In the genomic region with DNA sequence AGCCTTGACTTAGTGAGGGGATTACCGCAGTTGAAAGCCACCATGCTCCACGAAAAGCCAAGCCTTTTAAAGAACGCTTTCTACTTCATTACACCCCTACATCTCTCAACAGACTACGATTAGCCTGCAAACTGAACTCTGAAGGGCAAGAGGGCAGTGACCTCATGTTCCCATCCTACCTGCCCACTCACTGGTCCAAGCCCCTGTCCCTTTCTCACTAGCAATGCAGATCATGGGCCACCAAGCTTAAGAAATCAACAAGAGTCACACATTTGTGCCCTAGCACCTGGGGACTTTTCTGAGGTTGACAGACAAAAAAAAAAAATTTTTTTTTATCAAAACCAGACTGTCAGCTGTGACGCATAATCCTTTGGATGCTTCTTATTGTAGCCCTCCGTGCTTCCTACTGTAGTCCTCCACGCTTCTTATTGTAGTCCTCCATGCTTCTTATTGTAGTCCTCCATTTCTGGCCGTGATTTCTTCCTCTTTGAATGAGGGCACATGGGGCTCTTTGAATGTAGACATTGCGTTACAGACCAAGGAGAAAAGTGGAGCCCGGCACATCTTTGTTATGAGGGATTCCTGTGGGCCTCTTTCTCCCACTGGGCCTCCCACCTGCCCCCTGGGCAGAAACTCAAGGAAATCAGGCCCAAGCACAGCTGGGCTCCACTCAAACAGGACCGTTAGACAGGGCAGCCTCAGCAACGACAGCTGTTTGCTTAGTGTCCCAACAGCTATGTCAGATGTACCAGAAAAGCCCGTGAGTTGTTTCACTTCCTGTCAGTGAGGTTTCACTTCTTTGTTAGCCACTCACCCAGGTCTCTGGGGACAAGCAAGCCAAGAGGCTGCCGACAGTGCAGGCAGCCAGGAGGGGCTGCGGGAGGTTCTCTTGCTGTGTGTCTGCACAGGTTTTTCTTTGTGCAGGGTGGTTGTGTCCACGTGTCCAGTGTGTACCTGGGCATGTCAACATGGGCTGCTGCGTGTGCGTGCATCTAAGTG, we compare ENCODE assay signal across 9 mouse cellular contexts. TPM values are rescaled to one million over a fixed set of nuclear protein-coding genes. Genes with fewer than 3 reads are reported as not detected.
DNase-seq lines count a peak whose midpoint lies in the region; ATAC-seq lines count a peak whose summit lies in the region.
"Had no signal": no experiment of that assay in that cellular context is flagged by ENCODE, and none has a peak within 500 bp of the region (broad histone marks: within the 10 kb centered on the region; RNA-seq: fewer than 3 reads in every experiment).

No protein-coding gene starts in this region.

- H3K9me3 ChIP-seq in forebrain, embryonic 12.5 days, result no peaks in the 10 kb centered on the region
- no peaks in the 10 kb centered on the region for H3K9me3 ChIP-seq in forebrain, embryonic 13.5 days (replicated peaks)
- H3K9me3 ChIP-seq: neural tube, embryonic 12.5 days had no signal

- DNase-seq in A20 (ENCODE audit: low read depth, low spot score), result peak; percentile 97
- peak; percentile 22 for DNase-seq in lung, postnatal 14 days
- peak; percentile 65 to 69 for DNase-seq in thymus, postnatal 10 days (ENCODE audit: low spot score in 2 of 2)
- no peak for DNase-seq in frontal cortex, postnatal 36 days (ENCODE audit: low spot score in 2 of 2)
- DNase-seq in layer of hippocampus, postnatal 25 days (ENCODE audit: extremely low spot score in 1 of 2, low spot score in 1 of 2), result no peak

- H3K4me2 ChIP-seq in forebrain, embryonic 12.5 days, result no peak overlapping the region
- no peak overlapping the region for H3K4me2 ChIP-seq in forebrain, embryonic 13.5 days
- H3K4me2 ChIP-seq: neural tube, embryonic 12.5 days had no signal

- no peaks in the 10 kb centered on the region for H3K36me3 ChIP-seq in forebrain, embryonic 12.5 days (replicated peaks)
- no peaks in the 10 kb centered on the region for H3K36me3 ChIP-seq in forebrain, embryonic 13.5 days (ENCODE audit: poor library complexity, severe bottlenecking)
- H3K36me3 ChIP-seq: neural tube, embryonic 12.5 days had no signal

- no peaks in the 10 kb centered on the region for H3K27me3 ChIP-seq in forebrain, embryonic 12.5 days
- H3K27me3 ChIP-seq in forebrain, embryonic 13.5 days, result no peaks in the 10 kb centered on the region
- H3K27me3 ChIP-seq: neural tube, embryonic 12.5 days had no signal

- no peak for ATAC-seq in forebrain, embryonic 12.5 days (ENCODE audit: low FRiP score)
- ATAC-seq in forebrain, embryonic 13.5 days, result no peak
- peak; percentile 98 for ATAC-seq in granulocyte monocyte progenitor cell, adult 5-6 weeks (replicated peaks; ENCODE audit: poor library complexity, severe bottlenecking)

- peaks cover 5% of the 10 kb centered on the region; the same call in 1 of the 2 replicates for H3K4me1 ChIP-seq in forebrain, embryonic 12.5 days
- H3K4me1 ChIP-seq in forebrain, embryonic 13.5 days, result peaks cover 5% of the 10 kb centered on the region
- H3K4me1 ChIP-seq: neural tube, embryonic 12.5 days had no signal

- H3K27ac ChIP-seq in forebrain, embryonic 12.5 days, result 0 out of 2 replicates have a peak overlapping the region, but pooled peaks have one; percentile 27
- H3K27ac ChIP-seq in forebrain, embryonic 13.5 days, result no peak overlapping the region
- H3K27ac ChIP-seq: neural tube, embryonic 12.5 days had no signal

- H3K9ac ChIP-seq in forebrain, embryonic 12.5 days, result no peak overlapping the region
- H3K9ac ChIP-seq in forebrain, embryonic 13.5 days, result no peak overlapping the region
- H3K9ac ChIP-seq: neural tube, embryonic 12.5 days had no signal

- 67% methylated on average over 18 of the region's 18 CpGs for WGBS in forebrain, embryonic 12.5 days
- 62% methylated on average over 18 of the region's 18 CpGs for WGBS in forebrain, embryonic 13.5 days

- no peak overlapping the region for H3K4me3 ChIP-seq in forebrain, embryonic 12.5 days (replicated peaks)
- no peak overlapping the region for H3K4me3 ChIP-seq in forebrain, embryonic 13.5 days
- H3K4me3 ChIP-seq: neural tube, embryonic 12.5 days had no signal

RNA-seq across cellular contexts. Expression of gene Hdhd5, which starts 36.1 kb away (rescaled TPM):
- polyA plus RNA-seq in forebrain, embryonic 12.5 days (2016; fragmentation: Nextera tagmentation; extraction: Ambion mirVana), result 17.1 and 19.1 TPM in 2 replicates
- polyA plus RNA-seq in forebrain, embryonic 13.5 days (2015; fragmentation: Nextera tagmentation; extraction: Ambion mirVana), result 15.7 and 16.6 TPM in 2 replicates
- 7.4 and 9.6 TPM in 2 replicates for total RNA-seq in granulocyte monocyte progenitor cell, adult 5-6 weeks (2014; fragmentation: Nextera tagmentation)
- 3.6 and 4.7 TPM in 2 replicates for total RNA-seq in granulocyte monocyte progenitor cell, adult 5-6 weeks (2017)
- 10 to 100 TPM; 26.2 to 35.9 TPM for total RNA-seq in layer of hippocampus, postnatal 25 days (2021)

Comparison
In these comparisons a context has a peak if more than half of its experiments do, and no peak if none do; other contexts are left out.
1. DNase-seq: peak in A20 (single experiment), lung, postnatal 14 days (single experiment) and thymus, postnatal 10 days (2 of 2); none in frontal cortex, postnatal 36 days (0 of 2) and layer of hippocampus, postnatal 25 days (0 of 2).